In genomic region chr5:143642262-143642831, GRCm38 (mm10) we compare ENCODE assay signal across 9 mouse cellular contexts. TPM values are rescaled to one million over a fixed set of nuclear protein-coding genes. Genes with fewer than 3 reads are reported as not detected.
DNase-seq lines count a peak whose midpoint lies in the region; ATAC-seq and TF ChIP-seq lines count a peak whose summit lies in the region.
"Had no signal": no experiment of that assay in that cellular context is flagged by ENCODE, and none has a peak within 500 bp of the region (broad histone marks: within the 10 kb centered on the region; RNA-seq: fewer than 3 reads in every experiment).

No protein-coding gene starts in this region.

- no peaks in the 10 kb centered on the region for H3K36me3 ChIP-seq in lung, postnatal 0 days (ENCODE audit: insufficient read depth, low read length)
- H3K36me3 ChIP-seq in stomach, embryonic 15.5 days = no peaks in the 10 kb centered on the region

- no peaks in the 10 kb centered on the region for H3K27me3 ChIP-seq in lung, postnatal 0 days (replicated peaks; ENCODE audit: insufficient read depth, low read length)
- no peaks in the 10 kb centered on the region for H3K27me3 ChIP-seq in stomach, embryonic 15.5 days (replicated peaks)

- peak; percentile 53 for DNase-seq in gastrocnemius, adult 2 months
- DNase-seq in gastrocnemius, adult 8-10 months (ENCODE audit: low spot score in 2 of 2) = no peak
- DNase-seq in lung, postnatal 0 days (ENCODE audit: low spot score) = peak; percentile 55
- DNase-seq in lung, postnatal 4 days = no peak
- peak; percentile 79 for DNase-seq in forelimb bud, embryonic 11.5 days (ENCODE audit: low read depth, low spot score)
- no peak for DNase-seq in layer of hippocampus, postnatal 25 days (ENCODE audit: extremely low spot score in 1 of 2, low spot score in 1 of 2)
- DNase-seq in yolk sac, embryonic 10.5 days (ENCODE audit: low spot score) = no peak
- DNase-seq: cerebellum, adult 11 months had no signal

- ATAC-seq in lung, postnatal 0 days = peak; percentile 40
- no peak for ATAC-seq in stomach, embryonic 15.5 days (ENCODE audit: insufficient read depth, low FRiP score, low read depth)

- TF ChIP-seq CTCF in gastrocnemius, adult 2 months (IDR thresholded peaks at IDR 0.05) = no peak
- no peak for TF ChIP-seq CTCF in lung, postnatal 0 days (IDR thresholded peaks at IDR 0.05)

- peak overlapping the region; percentile 2; the same call in 1 of the 2 replicates for H3K4me3 ChIP-seq in gastrocnemius, adult 2 months
- H3K4me3 ChIP-seq in lung, postnatal 0 days (ENCODE audit: low read depth, low read length) = no peak overlapping the region
- H3K4me3 ChIP-seq in stomach, embryonic 15.5 days (replicated peaks) = no peak overlapping the region

- H3K4me1 ChIP-seq in lung, postnatal 0 days (ENCODE audit: insufficient read depth, low read depth, low read length) = peaks cover 16% of the 10 kb centered on the region; the same call in 1 of the 2 replicates
- peaks cover 9% of the 10 kb centered on the region; the same call in 1 of the 2 replicates for H3K4me1 ChIP-seq in stomach, embryonic 15.5 days

- peak; percentile 39; the same call in 1 of the 2 replicates for TF ChIP-seq EP300 in lung, postnatal 0 days (IDR thresholded peaks at IDR 0.05)

- H3K4me2 ChIP-seq in lung, postnatal 0 days (replicated peaks; ENCODE audit: low read depth, low read length) = no peak overlapping the region
- H3K4me2 ChIP-seq in stomach, embryonic 15.5 days = no peak overlapping the region

- intact Hi-C loops in gastrocnemius, adult 2 months (cut with DNase I) = no loop called here

- 46% methylated on average over 4 of the region's 4 CpGs for WGBS in lung, postnatal 0 days
- WGBS in stomach, embryonic 15.5 days = 50% methylated on average over 4 of the region's 4 CpGs

- H3K9ac ChIP-seq in lung, postnatal 0 days (replicated peaks; ENCODE audit: low read depth) = no peak overlapping the region
- H3K9ac ChIP-seq in stomach, embryonic 15.5 days = no peak overlapping the region

- no peaks in the 10 kb centered on the region for H3K9me3 ChIP-seq in lung, postnatal 0 days (ENCODE audit: low read length)
- no peaks in the 10 kb centered on the region for H3K9me3 ChIP-seq in stomach, embryonic 15.5 days

- H3K27ac ChIP-seq in gastrocnemius, adult 2 months = peak overlapping the region; percentile 75
- no peak overlapping the region for H3K27ac ChIP-seq in lung, postnatal 0 days (ENCODE audit: low read length)
- 0 out of 2 replicates have a peak overlapping the region, but pooled peaks have one; percentile 6 for H3K27ac ChIP-seq in stomach, embryonic 15.5 days

RNA-seq across cellular contexts. Expression of gene Cyth3, which starts 20.1 kb away (rescaled TPM):
- total RNA-seq in gastrocnemius, adult 2 months (2021) = 10 to 100 TPM; 10.7 to 15.8 TPM
- 10 to 100 TPM in 1 of 4 experiments, 1 to 10 TPM in 3; 5.8 to 10.3 (median 9.2) TPM for total RNA-seq in gastrocnemius, adult 8-10 months (2022)
- polyA plus RNA-seq in lung, postnatal 0 days (2015; fragmentation: Nextera tagmentation; extraction: Ambion mirVana) = 87.3 and 96.6 TPM in 2 replicates
- polyA plus RNA-seq in stomach, embryonic 15.5 days (2015; fragmentation: Nextera tagmentation; extraction: Ambion mirVana) = 49.8 and 53.9 TPM in 2 replicates
- 10 to 100 TPM; 40.8 to 49.8 TPM for total RNA-seq in layer of hippocampus, postnatal 25 days (2021)

Comparison
In these comparisons a context has a peak if more than half of its experiments do, and no peak if none do; other contexts are left out.
1. DNase-seq: peak in gastrocnemius, adult 2 months (single experiment), lung, postnatal 0 days (single experiment) and forelimb bud, embryonic 11.5 days (single experiment); none in gastrocnemius, adult 8-10 months (0 of 2), lung, postnatal 4 days (0 of 2), layer of hippocampus, postnatal 25 days (0 of 2) and yolk sac, embryonic 10.5 days (single experiment).